Mouse (Mus musculus) spleen, embryonic (tissue): ENCODE measurements around the gene Ldb2.

Experiments used
- CTCF ChIA-PET: fragments of 350-600 bp; sonication (Branson Sonifier 250); formaldehyde crosslinking; loops from one replicate; lab custom pipeline; 2022; lab: Charles Lee

Gene Ldb2

GRCm38 (mm10) chr5:44719872-44720271 lies 79.6 kb downstream of the Ldb2 start:
- CTCF ChIA-PET, result no interaction called here

GRCm38 (mm10) chr5:44714508-44714907 lies 85.0 kb downstream of the Ldb2 start:
- CTCF ChIA-PET, result no interaction called here

DNA sequence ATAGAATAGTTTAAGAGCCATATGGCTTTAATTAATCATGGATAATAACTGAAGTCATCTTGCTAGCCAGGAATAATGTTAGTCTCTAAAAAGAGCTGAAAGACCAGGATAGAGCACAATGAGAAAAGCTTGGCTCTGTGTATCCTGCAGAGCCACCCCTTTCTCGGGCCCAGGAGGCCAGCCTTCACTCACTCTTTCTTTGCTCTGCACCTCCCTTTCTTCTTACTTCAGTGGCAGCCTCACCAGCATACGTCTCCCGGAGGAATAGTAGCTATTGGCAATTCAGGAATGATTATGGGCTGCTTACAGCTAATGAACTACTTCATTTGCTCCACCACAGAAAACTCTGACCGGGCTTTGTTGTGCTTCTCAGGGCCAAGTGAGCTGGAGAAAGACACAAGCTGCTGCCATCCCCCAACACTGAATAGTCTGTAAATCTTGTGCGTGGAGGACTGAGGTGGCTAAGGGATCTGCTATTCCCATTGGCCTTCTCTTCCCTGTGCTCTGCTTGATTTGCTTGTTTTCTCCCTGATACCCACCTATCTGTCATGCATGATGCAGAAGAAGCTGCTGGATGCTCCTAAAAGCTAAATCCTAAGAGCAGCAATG lies 86.2 kb downstream of the Ldb2 start:
- CTCF ChIA-PET, result no interaction called here

- CTCF ChIA-PET, result no interaction called here
Observed at GRCm38 (mm10) chr5:44711211-44711610, 88.3 kb downstream of the Ldb2 start.

DNA sequence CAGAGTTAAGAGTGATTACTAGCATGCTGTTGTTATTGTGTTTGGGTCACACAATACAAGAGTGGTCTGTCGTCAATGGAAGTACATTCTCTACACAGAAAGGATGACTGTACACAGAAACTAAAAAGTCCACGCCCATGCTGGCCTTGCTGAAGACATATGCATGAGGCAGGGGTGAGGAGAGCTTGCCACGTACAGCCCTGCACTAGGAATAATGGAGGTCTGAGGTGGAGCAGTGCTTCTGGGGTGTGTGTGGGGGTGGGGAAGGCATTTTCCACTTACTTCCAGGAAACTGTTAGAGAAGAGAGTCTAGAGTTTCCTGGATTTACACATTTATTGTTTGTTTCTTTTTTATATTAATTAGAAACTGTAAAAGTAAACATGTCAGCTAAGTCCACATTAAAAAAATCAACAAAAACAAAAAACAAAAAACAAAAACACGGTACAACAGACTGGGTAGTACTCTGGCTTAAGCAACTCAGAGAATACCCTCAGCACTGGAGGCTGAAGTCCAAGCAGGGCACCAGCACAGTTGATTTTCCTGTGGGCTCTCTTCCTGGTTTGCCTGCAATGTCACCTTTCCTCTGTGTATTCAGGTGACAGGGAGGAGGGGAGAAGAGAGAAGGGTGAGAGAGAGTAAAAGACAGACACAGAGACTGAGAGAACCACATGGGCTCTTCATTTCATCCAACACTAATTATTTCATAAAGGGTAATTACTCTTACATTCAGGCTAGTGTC lies 89.2 kb downstream of the Ldb2 start:
- CTCF ChIA-PET, result no interaction called here

DNA sequence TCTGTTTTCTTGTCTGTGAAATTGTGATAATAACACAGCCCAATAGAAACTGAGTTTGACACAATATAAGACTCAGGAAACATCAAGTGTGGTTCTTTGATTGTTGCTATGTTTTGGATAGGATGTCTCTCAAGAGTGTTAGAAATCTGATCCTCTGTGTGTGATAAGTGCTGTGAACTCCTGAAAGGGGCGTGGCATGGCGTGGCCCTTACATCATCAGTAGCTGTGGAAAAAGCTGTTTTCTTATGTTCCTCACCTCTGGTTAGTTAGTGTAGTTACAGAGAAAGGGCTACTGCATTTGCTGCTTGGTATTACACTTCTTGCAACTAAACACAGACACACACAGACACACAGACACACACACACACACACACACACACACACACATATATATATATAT lies 90.2 kb downstream of the Ldb2 start:
- CTCF ChIA-PET, result no interaction called here

DNA sequence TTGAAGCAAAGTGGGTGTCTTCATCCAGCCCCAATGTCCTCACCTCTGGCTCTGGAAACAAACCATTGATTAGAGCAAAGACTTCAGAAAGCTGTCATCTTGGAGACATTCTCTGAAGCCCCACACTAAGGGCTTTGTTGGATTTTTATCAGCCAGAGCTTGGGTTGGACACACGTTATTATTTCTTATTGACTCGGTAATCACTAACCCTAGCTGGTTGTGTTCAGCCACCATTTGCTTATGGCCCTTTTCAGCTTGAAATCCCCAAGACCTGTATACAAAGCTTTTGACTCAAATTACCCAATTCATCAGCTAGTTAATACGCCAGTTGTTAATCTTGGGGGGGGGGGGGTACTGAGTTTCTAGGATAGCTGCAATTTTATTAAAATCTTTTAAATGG lies 91.5 kb downstream of the Ldb2 start:
- CTCF ChIA-PET, result no interaction called here

- CTCF ChIA-PET, result no interaction called here
Observed at GRCm38 (mm10) chr5:44706997-44707698, 92.3 kb downstream of the Ldb2 start.

DNA sequence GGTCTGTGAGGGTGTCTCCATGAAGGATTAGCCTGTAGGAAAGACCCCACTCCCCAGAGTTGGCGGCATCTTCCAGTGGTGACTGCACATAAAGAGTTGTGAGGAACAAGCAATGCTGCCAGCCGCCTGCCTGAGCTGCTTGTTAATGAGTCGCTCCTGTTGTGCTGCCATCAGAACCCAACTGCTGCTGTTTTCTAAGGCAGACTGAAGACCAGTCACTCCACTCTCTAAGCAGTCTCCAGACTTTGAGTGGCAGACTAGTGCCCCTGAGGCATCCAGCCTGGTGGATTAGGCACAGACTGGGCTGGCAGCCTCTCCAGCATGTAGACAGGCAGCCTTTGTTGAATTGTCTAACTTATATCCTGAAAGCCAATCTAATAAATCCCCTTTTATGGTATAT lies 101.5 kb downstream of the Ldb2 start:
- CTCF ChIA-PET, result no interaction called here

DNA sequence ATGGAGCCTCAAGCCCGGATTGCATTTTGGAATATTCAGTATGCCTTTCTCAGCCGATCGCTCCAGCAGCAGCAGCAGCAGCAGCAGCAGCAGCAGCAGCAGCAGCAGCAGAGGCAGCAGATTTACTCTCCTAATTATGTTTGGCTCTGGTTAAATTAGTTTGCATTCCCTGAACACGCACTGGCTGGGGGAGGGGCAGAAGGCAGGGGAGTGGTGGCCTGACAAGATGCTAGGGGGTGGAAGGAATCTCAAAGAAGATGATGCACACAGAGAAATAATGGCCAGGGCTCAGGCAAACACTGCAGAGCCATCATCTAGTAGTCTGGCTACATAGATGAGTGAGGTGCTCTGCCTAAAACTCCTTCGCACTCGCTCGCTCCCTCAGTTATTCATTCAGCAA lies 102.9 kb downstream of the Ldb2 start:
- CTCF ChIA-PET, result no interaction called here

DNA sequence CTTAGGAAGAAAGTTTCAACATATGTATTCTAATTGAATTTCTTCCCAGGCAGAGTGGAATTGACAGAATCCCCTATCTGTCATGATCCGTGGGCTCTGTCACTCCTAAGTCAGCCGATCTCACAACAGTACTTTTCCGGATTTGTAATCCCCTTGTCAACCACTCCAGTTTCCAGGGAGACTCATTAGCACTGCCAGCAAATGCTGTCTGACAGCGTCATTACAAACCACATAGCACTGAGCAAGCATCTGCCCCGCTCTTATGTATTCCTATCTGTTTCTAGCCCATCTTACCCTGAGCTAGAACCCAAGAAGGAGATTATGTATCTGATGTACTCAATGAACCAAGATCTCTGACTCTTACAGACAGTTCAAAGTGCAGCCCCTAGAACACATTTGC lies 105.8 kb downstream of the Ldb2 start:
- CTCF ChIA-PET, result no interaction called here

- CTCF ChIA-PET, result no interaction called here
Observed at GRCm38 (mm10) chr5:44686344-44686743, 113.1 kb downstream of the Ldb2 start.

DNA sequence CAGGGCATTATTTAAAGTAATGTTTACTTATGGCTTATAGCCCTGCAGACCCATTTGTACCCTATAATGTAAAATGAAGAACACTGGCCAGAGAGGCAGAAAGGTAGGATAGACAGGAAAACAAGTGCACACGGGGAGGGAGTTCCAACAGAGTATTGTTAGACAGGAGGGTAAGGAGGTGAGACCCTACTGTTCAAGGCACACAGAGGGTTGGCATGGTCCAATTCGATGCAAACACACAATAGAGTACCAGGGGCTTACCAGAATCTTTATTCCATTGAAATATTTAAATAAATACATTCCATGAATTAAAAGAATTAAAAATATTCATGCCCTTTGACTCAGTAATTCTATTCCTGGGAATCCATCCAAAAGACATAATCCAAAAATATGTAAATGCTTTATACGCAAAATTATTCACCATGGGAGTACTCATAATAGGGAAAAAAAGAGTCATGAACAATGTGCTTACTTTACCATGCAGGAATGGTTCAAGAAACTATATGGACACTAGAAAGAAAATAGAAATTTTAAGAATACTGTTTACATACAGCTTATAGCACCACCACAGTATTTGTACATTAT lies 118.3 kb downstream of the Ldb2 start:
- CTCF ChIA-PET, result no interaction called here

DNA sequence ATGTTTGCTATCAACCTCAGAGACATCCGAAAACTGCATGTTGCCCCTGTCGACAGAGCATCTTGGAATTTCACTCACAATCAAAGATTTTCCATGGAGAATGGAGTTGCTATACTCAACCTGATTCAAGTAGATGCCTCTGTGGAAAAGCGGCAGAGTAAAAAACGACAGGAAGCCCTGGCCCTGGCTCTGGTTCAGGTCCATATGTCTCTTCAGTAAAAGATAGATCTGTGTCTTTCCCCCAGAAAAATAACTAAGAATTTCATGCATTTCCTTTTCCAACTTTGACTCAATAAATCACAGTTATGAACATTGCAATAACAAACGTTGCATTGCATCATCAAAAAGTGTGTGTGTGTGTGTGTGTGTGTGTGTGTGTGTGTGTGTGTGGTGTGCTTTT lies 121.7 kb downstream of the Ldb2 start:
- CTCF ChIA-PET, result no interaction called here

DNA sequence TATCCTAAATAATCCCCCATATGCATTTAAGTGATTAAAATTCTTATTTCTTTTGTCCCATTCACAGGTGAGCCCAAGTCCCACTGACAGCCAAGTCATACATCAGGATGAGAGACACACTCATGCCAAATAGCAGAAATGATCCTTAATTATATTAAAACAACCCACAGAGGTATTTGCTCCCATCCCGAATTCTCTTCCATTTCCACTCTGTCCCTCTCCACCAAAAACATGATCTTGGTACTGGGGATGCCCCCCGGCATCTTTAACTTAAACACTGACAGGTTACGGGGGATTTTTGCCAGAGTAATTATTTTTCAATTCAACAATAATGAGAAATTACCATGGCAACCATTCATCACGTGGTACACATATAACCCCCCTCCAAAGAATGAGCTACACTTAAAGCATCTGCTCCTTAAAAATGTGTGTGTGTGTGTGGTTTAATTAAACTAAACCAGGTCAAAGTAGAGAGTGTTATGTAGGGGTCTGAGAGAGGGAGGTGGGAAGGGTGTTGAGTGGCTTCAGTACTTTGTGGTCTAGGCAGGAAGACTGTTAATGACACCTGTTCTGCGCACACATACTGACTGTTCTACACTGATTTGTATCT lies 123.2 kb downstream of the Ldb2 start:
- CTCF ChIA-PET, result no interaction called here

DNA sequence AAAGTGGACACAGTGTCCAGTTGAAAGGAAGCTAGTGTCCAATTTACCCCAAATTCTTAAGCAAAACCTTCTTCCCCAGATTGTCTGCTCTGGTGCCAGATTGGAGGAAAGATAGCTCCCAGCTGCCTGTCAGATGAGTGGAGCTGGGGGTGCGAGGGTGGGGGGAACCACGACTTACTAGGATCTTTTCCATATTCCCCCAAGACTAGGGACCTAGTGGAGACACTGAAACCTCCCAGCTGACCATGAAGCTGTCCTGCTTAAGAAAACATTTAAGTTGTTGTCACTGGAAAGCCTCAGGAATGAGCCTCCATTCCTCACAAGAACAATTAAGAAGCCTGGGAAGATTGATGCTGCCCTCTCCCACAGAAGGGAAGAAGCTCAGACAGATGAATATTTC lies 129.1 kb downstream of the Ldb2 start:
- CTCF ChIA-PET, result no interaction called here

DNA sequence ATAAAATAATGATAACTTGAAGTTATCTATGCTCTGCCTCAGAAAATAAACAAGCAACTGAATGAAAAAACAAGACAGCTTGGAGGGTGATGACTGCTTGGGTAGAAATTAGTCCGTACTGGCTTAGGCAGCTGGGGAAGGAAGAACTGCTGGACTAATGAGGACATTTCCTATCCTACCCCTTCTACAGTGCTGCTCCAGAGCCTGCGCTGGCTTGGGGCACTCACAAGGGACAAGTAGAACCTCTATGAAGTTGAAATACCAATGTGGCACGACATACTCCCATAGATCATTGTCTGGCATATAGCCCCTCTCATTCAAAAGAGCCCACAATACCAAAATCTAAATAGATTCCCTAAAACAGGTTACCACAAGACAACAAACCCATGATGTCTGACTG lies 131.6 kb downstream of the Ldb2 start:
- CTCF ChIA-PET, result no interaction called here

DNA sequence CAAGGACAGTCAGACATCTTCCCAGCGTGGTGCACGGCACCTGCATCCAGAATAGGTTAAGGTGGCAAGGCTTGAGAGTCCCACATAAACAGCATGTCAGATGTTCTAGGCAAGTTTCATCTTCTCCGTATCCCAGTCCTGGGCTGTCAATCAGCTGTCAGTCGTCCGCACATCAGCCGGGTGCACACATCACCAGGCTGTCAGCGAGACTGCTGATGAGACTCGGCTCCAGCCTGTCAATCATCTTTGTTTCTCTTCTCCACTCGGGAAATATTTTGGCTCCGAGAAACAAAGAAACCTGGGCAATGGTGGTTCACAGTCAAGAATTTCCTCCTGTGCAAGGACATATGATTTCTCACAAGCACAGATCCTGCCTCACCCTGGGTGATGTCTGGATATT lies 132.1 kb downstream of the Ldb2 start:
- CTCF ChIA-PET, result no interaction called here

- CTCF ChIA-PET, result no interaction called here
Observed at GRCm38 (mm10) chr5:44659651-44660050, 139.8 kb downstream of the Ldb2 start.

DNA sequence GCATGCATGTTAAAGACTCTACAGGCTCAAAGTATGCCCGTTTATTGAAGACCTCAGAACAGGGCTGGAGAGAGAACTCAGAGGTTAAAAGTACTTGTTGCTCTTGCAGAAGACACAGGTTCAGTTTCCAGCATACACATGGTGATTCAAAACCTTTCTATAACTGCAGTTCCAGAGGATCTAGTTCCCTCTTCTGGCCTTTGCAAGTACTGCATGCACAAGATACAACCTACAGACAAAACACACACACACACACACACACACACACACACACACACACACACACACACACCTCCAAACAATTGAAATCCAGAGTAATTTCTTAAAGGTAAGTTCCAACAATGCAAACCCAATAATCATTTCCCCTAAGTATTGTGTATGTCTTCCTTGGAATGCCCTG lies 142.8 kb downstream of the Ldb2 start:
- CTCF ChIA-PET, result no interaction called here

DNA sequence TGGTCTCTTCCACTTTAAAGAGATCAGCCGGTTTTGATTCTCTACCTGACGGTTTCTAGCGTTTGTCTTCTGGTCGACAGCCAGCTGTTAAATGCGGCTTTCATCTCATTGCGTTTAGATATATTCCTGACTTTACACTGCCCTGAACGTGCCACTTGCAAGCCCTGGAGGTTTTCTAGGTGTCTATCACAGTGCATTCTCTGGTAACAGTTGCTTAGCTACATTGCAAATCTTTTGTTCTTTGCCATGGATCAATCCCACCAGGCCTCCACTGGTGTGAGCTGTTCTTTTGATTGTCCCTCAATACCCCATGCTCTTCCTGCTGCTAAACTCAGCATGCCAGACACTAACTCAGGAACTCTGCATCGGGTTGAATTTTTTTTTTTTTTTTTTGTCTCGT lies 145.1 kb downstream of the Ldb2 start:
- CTCF ChIA-PET, result no interaction called here

GRCm38 (mm10) chr5:44646842-44647190 lies 152.7 kb downstream of the Ldb2 start:
- CTCF ChIA-PET, result no interaction called here
